Mouse (Mus musculus) liver, postnatal 0 days (tissue): ENCODE results near the gene Cd160.

Source experiments
- CTCF ChIP-seq: sonication (generic); IDR thresholded peaks from 2 replicates; pipeline ENCODE4 v1.5.1; 2016; ENCODE audit warnings: antibody characterized with exemption, low read depth
- EP300 ChIP-seq: IDR thresholded peaks from 2 replicates; pipeline ENCODE4 v1.6.1; 2016; ENCODE audit warnings: antibody characterized with exemption, low read depth, mild to moderate bottlenecking

DNA sequence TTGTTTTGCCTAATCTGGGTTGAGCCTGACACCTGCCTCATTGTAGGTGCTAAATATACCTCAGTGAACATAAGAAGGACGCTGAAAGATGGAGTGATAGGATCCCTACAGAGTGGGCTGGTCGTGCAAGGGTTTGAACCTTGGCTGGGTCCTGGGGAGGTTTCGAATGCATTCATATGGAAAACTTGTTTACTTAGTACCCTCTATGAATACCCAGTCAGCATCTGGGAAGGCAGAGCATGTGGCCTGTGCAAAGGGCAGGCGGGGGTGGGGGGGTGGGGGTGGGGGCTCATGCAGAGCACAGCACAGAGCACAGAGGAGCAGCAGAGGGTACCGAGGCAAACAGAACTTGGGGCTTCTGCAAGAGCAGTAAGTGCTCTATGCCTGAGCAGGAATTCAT lies 3.8 kb upstream of the Cd160 start:
- TF ChIP-seq EP300 (no peak), CTCF (no peak)
